Mouse (Mus musculus): ENCODE data around the gene Tspan9. TPM values are rescaled to one million over a fixed set of nuclear protein-coding genes. Genes with fewer than 3 reads are reported as not detected.

The Tspan9 gene
- total RNA-seq, 4 experiments from 2014 or later, result 45.4 to 64.2 (median 56.0) TPM

DNA sequence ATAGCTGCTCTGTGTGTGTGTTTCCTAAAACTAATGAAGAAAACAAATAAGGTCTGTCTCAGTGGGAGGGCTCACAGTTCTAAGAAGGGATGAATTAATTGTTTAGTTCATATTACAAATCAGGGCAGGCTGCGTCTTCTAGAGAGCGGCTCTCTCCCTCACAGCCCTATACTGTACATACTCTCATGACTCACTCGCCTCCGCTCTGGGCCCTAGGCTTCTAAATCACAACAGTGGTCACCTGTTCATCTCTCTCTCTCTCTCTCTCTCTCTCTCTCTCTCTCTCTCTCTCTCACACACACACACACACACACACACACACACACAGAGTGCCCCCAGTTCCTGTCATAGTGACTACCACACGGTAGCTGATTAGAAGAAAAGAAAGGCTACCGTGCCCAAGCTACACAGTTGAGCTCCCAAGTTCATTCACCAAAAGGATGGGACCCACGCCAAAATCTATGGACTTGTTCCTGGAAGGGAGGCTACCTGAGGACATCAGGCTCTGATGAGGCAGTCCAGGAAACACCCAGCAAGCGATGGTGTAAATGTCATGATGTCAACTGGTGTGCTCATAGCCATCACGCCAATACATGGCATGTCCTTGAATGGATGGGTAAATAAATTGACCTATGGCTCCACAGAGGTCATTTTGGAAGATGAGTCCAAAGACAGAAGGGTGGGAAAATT is 104.2 kb downstream of the Tspan9 start:
- DNase-seq (ENCODE audit: low spot score in 2 of 2), result no peak

GRCm38 (mm10) chr6:128038568-128038967 is 104.8 kb downstream of the Tspan9 start:
- no peak for DNase-seq (ENCODE audit: low spot score in 2 of 2)

DNA sequence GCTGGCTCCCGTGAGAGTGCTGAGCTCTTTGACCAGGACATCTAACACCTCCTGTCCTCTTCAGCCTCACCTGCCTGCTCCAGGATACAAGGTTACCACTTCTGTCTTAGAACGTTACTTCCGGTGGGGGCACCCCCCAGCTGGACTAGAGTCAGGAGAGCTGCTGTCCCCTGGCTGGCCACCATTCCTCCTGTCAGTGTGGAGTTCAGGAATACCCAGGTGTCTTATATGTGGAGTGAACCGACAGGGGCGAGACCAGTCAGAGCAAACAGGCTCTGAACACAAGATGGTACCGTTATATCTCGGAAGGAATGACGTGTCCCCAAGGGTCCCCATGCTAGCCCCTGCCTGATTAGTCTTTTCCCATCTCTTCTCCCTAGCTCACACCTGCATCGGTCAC is 106.8 kb downstream of the Tspan9 start:
- no peak for DNase-seq (ENCODE audit: low spot score in 2 of 2)

- no peak for DNase-seq (ENCODE audit: low spot score in 2 of 2)
Observed at GRCm38 (mm10) chr6:128035930-128036309, 107.5 kb downstream of the Tspan9 start.

DNA sequence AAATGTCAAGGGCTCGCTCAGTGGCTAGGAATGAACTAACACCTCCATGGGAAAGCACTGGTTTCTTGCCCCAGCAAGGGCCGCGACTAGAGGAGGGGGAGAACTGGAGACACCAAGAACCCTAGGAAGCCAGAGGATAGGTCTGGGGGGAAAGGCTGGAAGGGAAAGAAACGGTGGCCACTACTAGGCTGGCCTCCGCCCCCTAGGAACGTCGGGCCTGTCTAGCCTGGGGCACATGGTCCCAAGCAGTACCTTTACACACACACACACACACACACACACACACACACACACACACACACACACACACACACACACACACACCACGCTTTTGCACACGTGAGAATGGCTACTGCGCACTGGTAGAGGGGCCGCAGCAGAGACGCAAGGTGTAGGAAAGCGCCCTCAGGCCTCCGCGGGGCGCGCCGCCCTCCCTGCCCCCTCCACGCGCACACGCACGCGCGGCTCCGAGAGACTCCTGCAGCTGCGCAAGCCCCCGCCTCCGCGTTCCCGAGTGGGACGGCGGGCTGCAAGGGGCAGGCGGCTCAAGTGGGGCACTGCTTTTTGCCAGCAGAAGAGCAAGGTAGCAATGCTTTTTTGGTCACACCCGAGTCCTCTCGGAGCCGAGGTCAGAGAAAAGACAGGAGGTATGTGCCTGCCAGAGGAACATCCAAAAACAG is 108.0 kb downstream of the Tspan9 start:
- peak in 1 of 2 experiments; percentile 54 for DNase-seq (ENCODE audit: low spot score in 2 of 2)

GRCm38 (mm10) chr6:128034317-128035249 is 108.8 kb downstream of the Tspan9 start:
- DNase-seq (ENCODE audit: low spot score in 2 of 2), result peak in 1 of 2 experiments; percentile 52

- DNase-seq (ENCODE audit: low spot score in 2 of 2), result no peak
Observed at GRCm38 (mm10) chr6:128033868-128034250, 109.5 kb downstream of the Tspan9 start.

DNA sequence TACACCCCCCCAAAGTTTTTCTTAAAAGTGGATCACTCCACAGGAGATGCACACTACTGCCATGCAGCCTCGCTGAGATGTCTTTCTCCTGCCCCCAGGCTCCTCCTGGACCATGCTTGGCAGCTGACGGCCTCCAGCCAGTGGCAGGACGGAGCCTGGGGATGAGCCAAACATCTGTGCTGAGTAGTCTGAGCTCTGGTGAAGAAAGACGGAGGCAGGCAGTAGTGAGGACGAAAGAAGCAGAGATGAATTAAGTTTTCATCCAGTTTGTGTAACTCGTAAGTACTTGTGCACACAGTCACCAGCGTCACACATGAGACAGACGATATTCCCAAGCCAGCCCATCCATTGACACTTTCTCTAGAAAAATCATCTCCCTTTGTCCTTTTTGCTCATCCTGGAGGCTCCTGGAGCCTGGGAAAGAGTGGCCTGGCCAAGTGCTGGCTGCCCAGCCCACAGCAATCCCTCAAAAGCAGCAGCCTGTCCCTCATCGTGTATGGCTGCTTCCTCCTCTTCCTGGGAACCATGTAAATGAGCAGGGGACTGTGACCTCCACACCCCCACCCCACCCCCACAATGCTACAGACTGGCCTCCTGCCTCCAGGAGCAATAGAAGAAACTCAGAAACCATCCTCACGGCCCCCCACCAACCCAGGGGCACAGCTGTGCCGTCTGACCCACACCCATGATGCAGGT is 110.1 kb downstream of the Tspan9 start:
- no peak for DNase-seq (ENCODE audit: low spot score in 2 of 2)

GRCm38 (mm10) chr6:128032252-128033171 is 110.9 kb downstream of the Tspan9 start:
- DNase-seq (ENCODE audit: low spot score in 2 of 2), result peak; percentile 57 to 83

GRCm38 (mm10) chr6:128031584-128031983 is 111.8 kb downstream of the Tspan9 start:
- no peak for DNase-seq (ENCODE audit: low spot score in 2 of 2)

DNA sequence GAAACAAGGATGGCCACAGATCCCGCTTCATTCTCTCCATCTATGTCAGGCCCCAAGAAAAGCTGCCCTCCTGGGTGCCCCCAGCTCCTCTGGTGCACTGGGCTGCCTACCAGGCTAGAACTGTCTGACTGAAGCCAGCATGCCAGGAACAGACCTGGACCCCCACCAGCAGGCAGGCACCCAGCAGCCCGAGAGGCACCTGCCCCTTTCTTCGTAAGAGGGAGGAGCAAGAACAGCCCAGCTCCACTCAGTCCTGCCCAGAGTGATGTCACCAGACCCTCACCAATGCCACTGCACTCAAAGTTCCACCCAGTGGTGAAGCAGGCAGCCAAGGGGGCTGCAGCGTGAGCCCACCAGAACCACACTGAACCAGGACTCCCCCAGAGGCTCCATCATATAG is 112.3 kb downstream of the Tspan9 start:
- no peak for DNase-seq (ENCODE audit: low spot score in 2 of 2)

DNA sequence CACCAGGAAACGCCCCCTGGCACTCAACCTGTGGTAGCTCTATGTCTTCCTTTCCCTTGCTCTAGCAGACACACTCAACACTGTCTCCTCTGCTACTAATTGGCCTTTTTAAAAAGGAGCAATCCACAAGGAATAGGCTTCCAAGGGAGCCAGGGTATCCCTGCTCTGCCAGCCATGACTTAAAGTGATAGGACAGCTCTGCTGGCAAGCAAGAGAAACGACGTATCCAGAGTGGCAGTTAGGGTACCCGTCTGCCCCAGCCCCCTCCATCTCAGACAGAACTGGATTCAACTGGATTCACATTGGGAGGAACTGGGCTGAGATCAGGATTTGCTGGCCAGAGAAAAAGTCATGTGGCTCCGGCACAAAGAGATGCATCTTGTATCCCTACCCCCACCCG is 112.9 kb downstream of the Tspan9 start:
- DNase-seq (ENCODE audit: low spot score in 2 of 2), result no peak

DNA sequence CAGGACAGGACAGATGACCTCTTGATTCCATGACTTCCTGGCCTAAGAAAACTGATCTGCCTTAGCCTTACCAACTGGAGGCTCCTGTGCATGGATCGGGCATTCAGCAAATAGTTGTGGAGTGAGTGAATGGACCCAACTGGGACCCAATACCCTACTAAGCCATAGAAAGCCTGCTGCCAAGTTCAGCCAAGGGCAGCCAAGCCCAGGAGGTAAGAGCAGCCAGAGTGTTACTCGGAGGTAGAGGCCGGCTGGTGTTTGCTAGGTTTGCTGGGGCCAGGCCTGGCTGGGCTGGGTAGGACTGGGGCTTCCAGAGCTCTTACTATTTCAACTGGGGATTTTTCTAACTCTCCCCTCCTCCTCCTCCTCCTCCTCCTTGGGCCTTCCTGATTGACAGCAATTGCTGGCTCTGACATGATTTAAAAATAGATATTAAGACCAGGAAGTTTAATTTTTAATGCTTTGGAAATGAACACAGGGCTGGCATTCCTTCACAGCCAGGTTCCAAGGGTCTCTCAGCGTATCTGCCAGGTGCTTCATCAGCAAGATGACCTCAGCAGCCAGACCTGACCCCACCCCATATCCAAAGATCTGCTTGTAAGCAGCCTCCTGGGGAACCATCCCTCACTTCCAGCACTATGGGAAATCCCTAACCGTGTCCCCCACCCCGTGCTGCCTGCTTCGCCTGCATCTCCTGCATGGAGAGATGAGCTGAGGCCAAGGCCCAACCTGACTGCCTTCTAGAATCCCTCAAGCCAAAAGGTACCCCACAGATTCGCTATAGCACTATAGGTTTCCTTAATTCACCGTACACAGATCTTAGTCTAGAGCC is 113.7 kb downstream of the Tspan9 start:
- DNase-seq (ENCODE audit: low spot score in 2 of 2), result no peak

DNA sequence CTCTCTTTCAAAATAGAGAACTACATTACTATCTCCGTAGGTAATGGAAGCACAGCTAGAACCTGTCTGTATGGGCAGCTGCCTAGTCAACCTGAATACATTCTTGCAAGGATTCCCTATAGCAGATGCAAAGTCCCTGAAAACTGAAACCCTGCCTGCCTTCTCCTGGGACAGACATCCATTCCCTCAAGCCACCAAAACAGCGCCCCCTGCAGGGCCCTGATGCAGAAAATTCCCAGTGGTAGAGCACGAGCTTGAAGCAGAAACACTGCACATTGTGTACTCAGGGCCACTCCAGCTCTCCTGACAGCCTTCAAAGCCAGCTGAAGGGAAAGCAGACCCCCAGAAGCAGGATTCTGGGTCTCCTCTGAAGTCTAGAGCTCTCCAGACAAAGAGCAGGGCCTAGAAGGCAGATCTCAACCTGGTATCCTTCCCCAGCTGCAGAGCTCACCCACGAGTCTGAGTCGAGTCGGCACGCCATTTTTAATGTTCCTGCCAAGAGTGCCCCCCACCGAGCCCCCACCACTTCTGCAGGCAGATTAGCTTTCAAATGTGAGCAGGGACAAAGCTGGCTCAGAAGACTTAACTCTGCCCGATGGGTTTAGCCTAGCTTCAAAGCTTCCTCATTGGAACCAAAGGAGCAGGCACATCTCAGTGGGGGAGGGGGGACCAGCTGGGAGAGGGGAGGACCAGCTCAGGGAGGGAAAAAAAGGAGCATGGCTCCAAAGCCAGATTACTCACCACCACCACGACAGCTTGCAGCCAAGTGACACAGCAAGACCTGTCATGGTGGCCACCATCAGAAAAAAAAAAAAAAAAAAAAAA is 115.1 kb downstream of the Tspan9 start:
- no peak for DNase-seq (ENCODE audit: low spot score in 2 of 2)

DNA sequence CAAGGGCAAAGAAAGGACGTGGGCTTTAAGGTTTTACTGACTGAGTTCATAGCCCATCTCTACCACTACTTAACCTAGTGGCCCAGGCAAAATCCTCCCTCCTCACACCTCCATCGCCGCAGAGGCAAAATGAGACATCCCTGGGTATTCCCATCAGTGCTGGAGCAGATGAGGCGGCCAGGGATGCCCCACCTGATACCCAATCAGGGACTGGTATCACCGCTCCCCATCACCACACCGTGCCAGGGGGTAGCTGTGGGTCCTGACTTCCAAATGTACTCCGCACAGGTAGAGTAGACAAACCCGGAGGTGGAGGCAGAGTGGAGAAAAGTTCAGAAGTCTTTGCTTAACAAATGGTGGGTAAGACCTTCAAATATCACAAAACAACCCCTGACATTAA is 117.4 kb downstream of the Tspan9 start:
- no peak for DNase-seq (ENCODE audit: low spot score in 2 of 2)

DNA sequence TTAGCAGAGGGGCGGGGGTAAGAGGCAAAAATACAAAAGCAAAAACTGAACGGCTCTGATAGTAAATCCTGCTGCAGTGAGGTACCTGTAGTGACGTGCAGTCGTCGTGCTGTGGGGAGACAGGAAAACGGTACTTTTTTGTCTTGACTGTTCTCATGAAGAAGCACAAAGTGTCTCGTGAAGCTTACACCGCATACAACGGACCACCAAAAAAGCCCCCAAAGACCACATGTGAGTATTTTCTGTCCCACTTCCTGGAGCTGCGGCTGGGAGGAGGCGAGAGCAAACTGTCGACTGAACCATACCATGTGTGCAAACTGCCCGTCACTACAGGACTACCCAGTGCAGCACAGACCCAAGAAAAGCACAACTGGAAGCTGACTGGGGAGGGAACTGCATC is 117.8 kb downstream of the Tspan9 start:
- no peak for DNase-seq (ENCODE audit: low spot score in 2 of 2)

DNA sequence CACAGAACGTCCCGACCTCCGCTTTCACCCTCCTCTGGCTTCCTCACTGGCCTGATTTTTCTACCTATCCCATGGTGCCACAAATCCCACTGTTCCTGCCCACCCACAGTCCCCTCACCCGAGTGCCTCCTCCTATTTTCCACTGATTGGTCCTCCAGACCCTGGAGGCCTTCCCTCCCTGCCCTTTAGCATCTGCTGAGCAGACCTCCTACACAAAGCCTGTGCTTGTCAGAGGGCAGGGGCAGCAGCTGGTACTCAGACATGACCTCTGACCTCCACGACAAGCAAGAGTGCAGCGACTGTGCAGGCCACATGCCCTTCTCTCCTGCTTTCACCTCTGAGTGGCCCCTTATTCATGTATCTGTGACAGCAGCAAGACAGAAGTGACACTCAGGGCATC is 121.2 kb downstream of the Tspan9 start:
- DNase-seq (ENCODE audit: low spot score in 2 of 2), result no peak

GRCm38 (mm10) chr6:128021931-128022202 is 121.5 kb downstream of the Tspan9 start:
- DNase-seq (ENCODE audit: low spot score in 2 of 2), result no peak
